Mouse (Mus musculus) olfactory bulb, adult 2 months (tissue): ENCODE data around the gene Dusp1.

Experiments used
- CTCF ChIP-seq: fragments of 200-500 bp; IDR thresholded peaks from 2 replicates; pipeline ENCODE4 v1.5.1; 2012; ENCODE audit warnings: low read depth, mild to moderate bottlenecking, low read length, moderate library complexity; ENCODE audit not compliant: insufficient read depth
- POLR2A ChIP-seq: fragments of 200-500 bp; IDR thresholded peaks from 2 replicates; pipeline ENCODE4 v1.6.1; 2012; ENCODE audit warnings: mild to moderate bottlenecking, low read depth, low read length, moderate library complexity; ENCODE audit not compliant: insufficient read depth

GRCm38 (mm10) chr17:26463432-26463831 lies 98.5 kb downstream of the Dusp1 start:
- TF ChIP-seq CTCF: no peak
- no peak for TF ChIP-seq POLR2A
